Mouse (Mus musculus): ENCODE measurements around the gene Slc10a4.
"Not testable (repeated sequence)": the region's sequence is repeated elsewhere in the genome, so short reads cannot be mapped to it uniquely, and the experiment has no call there.

Gene Slc10a4

DNA sequence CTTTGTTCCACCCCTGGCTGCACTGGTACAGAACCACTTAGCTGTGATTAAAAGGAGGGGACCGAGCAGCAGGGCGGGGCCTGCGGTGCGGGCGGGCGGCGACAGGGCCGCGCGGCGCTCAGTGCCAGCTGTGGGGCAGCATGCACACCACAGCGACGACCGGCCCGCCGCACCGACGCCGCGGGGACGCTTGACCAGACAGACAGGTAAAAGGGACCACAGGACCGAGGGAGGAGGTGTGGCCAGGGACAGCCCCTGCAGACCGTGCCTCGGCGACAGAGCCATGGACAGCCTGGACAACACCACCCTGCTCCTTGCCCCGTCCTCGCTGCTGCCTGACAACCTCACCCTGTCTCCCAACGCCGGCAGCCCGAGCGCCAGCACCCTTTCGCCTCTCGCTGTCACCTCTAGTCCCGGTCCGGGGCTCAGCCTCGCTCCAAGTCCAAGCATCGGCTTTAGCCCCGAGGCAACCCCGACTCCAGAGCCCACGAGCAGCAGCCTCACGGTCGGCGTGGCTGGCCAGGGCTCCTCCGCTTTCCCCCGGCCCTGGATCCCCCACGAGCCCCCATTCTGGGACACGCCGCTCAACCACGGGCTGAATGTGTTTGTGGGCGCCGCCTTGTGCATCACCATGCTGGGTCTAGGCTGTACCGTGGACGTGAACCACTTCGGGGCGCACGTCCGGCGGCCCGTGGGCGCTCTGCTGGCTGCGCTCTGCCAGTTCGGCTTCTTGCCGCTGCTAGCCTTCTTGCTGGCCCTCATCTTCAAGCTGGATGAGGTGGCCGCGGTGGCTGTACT lies at the start of gene Slc10a4:
Slc10a4 (plus strand) TSS at position 100 of the 798 bp plus-strand sequence.
- in situ Hi-C loops (cut with MseI, MboI): no loop called here

GRCm38 (mm10) chr5:72957281-72957680 lies 49.4 kb upstream of the Slc10a4 start:
- in situ Hi-C loops (cut with MseI, MboI): no loop called here

DNA sequence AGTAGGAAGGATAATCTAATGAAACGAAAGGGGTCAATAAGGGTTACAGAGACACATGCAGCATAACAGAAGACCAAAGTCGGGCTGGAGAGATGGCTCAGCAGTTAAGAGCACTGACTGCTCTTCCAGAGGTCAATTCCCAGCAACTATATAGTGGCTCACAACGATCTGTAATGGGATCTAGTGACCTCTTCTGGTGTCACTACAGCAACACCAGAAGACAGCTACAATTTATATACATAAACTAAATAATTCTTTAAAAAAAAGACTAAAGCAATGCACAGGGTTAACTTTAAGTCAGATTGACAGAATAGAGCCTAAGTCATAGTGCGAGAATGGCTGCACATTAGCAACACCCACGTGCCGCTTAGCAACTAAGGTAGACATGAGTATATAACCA lies 46.6 kb upstream of the Slc10a4 start:
- in situ Hi-C loops (cut with MseI, MboI): no loop called here

GRCm38 (mm10) chr5:72965706-72966105 lies 41.0 kb upstream of the Slc10a4 start:
- in situ Hi-C loops (cut with MseI, MboI): no loop called here

DNA sequence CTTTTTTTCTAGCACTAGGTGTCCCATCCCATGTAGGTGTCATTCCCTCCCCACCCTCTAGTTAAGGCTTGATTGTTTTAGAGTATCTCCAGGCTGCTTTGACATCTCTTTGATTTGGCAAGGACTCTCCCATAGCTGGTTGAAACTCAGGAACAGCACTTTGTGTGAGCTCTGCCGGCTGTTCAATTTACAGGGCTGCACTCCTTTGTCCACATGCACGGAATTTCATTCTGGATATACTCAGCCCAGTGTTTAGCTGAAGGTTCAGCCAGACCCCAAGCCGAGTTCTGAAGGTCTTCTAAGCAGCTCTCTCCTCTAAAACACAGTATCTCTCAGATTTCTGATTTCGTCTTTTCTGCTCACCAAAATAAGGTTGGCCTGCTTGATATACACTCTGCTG lies 34.2 kb upstream of the Slc10a4 start:
- in situ Hi-C loops (cut with MseI, MboI): no loop called here

GRCm38 (mm10) chr5:72972934-72973333 lies 33.7 kb upstream of the Slc10a4 start:
- in situ Hi-C loops (cut with MseI, MboI): no loop called here

- in situ Hi-C loops (cut with MseI, MboI): loop anchor here in 1 of 2 experiments (25.0 kb wide), 1 partner anchor 413 kb away; no protein-coding TSS in a partner anchor
Observed at GRCm38 (mm10) chr5:72974602-72975001, 32.1 kb upstream of the Slc10a4 start, which contains the start of gene Gm10135. Gene Gm10135, minus strand, starts transcription at chr5:72974702.

DNA sequence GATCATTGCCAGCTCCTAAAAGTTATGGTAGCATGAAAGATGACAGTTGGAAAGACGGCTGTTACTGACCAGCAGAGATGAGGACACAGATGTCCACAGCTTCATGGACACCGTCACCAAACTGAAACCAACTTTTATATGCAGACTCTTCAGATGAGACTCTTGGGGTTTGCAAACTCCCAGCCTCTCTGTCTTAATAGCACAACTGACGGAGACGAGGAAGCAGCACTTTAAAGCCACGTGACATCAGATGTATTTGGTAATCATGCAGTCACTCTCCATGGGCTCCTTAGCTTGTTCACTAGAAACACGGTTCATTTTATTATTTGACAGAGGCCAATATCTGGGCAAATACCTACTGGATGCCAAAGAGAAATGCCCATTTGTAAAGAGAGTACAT lies 30.7 kb upstream of the Slc10a4 start:
- in situ Hi-C loops (cut with MseI, MboI): loop anchor here in 1 of 2 experiments (25.0 kb wide), 1 partner anchor 411 kb away; no protein-coding TSS in a partner anchor

DNA sequence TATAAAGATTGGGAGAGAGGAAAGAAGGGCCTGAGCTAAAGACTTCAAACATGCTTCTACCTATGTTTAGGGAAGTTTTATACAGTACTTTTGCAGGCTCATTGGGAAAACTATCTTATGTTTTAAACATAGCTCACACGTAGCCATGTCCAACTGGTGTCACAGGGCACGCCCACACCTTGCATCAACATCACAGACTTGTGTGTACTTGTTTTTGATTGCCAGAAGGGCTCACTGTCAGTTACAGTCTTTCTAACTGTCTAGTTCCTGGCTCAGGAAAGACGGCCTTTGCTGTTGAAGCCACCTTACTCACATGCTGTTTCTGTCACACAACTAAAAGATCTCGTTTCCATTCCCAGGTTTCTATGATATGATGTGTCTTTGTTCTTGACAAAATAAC lies 30.1 kb upstream of the Slc10a4 start:
- in situ Hi-C loops (cut with MseI, MboI): loop anchor here in 1 of 2 experiments (25.0 kb wide), 1 partner anchor 411 kb away; no protein-coding TSS in a partner anchor

- in situ Hi-C loops (cut with MseI, MboI): loop anchor here in 1 of 2 experiments (25.0 kb wide), 1 partner anchor 403 kb away; no protein-coding TSS in a partner anchor
Observed at GRCm38 (mm10) chr5:72984091-72984490, 22.6 kb upstream of the Slc10a4 start.

DNA sequence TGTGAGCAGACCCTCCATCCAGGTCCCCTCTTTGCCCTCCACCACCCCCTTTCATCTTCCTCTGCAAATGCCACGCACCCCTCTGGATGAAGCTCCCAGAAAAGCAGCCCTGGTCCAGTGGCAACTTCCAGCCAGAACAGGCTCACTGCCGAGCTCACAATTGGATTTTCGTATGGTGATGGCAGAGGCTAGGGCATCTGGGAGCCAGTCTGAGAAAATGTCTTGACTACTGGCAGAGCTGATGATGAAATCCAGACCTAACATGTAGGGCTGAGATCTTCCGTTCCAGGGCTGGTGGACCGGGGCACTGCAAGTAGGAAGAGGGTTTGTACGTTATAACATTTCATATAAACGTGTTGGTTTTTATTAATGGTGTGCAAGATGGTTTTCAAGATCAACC lies 18.9 kb upstream of the Slc10a4 start:
- in situ Hi-C loops (cut with MseI, MboI): loop anchor here in 1 of 2 experiments (25.0 kb wide), 1 partner anchor 400 kb away; no protein-coding TSS in a partner anchor

- in situ Hi-C loops (cut with MseI, MboI): loop anchor here in 1 of 2 experiments (25.0 kb wide), 1 partner anchor 398 kb away; no protein-coding TSS in a partner anchor
Observed at GRCm38 (mm10) chr5:72989756-72990155, 16.9 kb upstream of the Slc10a4 start.

DNA sequence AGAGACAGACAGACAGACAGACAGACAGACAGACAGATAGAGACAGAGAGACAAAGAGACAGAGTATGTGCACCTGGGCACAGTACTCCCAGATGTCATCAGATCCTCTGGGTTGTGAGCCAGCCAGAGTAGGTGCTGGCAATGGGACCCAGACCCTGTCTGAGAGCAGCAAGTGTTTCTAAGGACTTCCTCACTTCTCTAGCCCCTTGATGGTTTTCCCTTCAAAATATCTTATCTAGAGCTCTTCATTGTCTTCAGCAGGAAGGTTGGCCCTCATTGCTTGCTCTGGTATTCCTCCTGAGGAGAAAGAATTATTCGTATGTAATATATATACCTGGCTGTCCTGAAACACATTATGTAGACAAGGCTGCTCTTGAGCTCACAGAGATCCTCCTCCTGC lies 14.2 kb upstream of the Slc10a4 start:
- in situ Hi-C loops (cut with MseI, MboI): loop anchor here in 1 of 2 experiments (25.0 kb wide), 1 partner anchor 395 kb away; no protein-coding TSS in a partner anchor

GRCm38 (mm10) chr5:72994424-72994823 lies 12.3 kb upstream of the Slc10a4 start:
- in situ Hi-C loops (cut with MseI, MboI): loop anchor here in 1 of 2 experiments (25.0 kb wide), 1 partner anchor 393 kb away; no protein-coding TSS in a partner anchor

- in situ Hi-C loops (cut with MseI, MboI): loop anchor here (5.0 to 25.0 kb wide), 2 partner anchors 392 to 398 kb away; no protein-coding TSS in a partner anchor
Observed at GRCm38 (mm10) chr5:72994928-72995327, 11.8 kb upstream of the Slc10a4 start.

DNA sequence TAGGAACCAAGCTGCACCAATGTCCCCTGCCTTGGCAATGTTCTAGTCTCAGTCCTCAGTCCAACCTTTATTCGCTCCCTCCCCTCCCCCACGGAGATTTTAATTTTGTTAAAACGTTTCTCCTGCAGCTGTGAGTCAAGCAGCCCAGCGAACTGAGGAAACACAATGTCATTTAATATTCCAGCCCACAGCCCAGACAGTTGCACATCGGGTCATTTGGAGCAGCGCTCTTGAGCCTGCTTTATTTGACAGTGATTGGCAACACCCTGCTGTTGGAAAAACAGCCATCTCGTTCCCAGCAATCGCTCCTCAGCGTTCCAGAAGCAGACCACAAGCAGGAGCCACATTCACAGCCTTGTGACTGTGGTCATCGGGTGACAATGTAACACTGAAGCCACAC lies 11.3 kb upstream of the Slc10a4 start:
- in situ Hi-C loops (cut with MseI, MboI): loop anchor here (5.0 to 25.0 kb wide), 2 partner anchors 392 to 398 kb away; no protein-coding TSS in a partner anchor

DNA sequence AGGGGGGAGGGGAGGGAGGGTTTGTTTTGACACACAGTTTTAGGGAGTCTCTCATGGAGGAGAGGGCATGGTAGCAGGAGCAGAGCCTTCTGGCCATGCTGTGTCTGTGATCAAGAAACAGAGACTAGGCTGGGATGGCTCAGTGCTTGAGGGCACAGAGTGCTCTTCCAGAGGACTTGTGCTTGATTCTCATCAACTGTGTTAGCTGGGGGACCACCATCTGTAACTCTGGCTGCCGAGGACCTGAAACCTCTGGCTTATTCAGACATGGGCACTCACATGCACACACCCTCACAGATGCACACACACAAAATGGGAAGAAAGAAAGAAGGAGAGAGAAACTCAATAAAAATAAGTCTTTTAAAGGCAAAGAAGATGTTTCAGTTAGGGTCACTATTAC lies 8.1 kb upstream of the Slc10a4 start:
- in situ Hi-C loops (cut with MseI, MboI): loop anchor here (5.0 to 25.0 kb wide), 2 partner anchors 389 to 401 kb away; no protein-coding TSS in a partner anchor

DNA sequence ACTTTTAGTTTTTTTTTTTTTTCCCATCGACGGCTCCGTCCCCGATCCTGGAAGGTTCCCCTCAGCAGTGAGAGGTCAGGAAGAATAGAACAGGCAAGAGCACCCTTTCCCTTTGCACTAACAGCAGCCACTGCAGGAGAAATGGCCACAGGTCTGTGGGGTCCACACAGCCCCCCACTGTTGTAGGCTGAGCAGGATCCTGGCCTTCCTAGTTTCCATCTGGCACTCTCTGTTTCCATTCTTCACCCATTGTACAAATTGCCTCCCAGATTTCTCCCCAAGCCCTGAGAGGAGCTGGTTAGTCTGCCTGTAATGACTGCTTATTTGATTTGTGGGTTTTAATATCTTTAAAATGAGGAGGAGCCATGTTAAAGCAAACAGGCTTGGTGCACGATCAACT lies 2.6 kb upstream of the Slc10a4 start:
- in situ Hi-C loops (cut with MseI, MboI): no loop called here

DNA sequence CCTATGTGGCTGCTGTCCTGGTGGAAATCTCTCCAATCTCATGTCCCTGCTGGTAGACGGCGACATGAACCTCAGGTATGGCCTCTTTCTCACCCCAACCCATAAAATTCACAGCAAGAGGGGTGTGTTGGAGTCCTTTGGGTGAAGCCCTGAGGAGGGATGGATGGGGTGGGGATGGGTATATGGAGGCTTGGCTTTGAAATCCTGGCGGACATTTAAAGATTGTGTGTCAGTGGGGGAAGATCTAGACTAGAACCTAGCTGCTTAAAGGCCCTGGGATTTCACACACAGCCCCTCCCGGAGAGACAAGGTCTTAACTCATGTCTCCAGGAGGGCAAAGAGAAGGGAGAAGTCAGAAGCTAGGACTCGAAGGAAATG lies 888 bp downstream of the Slc10a4 start:
- in situ Hi-C loops (cut with MseI, MboI): no loop called here

DNA sequence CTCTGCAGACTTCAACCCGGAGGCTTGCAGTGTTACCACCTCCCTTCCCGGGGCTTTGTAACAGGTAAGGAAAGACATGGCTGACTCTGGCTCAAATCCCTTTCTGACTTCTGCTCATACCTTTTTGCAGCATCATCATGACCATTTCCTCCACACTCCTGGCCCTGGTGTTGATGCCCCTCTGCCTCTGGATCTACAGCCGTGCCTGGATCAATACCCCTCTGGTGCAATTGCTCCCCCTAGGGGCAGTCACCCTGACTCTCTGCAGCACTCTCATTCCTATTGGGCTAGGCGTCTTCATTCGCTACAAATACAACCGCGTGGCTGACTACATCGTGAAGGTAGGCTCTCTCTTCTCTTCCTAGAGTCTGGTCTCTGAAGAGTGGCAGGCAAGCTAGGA lies 1.5 kb downstream of the Slc10a4 start:
- in situ Hi-C loops (cut with MseI, MboI): not testable (repeated sequence)

- in situ Hi-C loops (cut with MseI, MboI): loop anchor here in 1 of 2 experiments (5.0 kb wide), 1 partner anchor 430 kb away; the partner anchor contains the start of gene Zar1
Observed at GRCm38 (mm10) chr5:73011806-73012205, 5.1 kb downstream of the Slc10a4 start.

GRCm38 (mm10) chr5:73012884-73013610 lies 6.4 kb downstream of the Slc10a4 start:
- in situ Hi-C loops (cut with MseI, MboI): loop anchor here in 1 of 2 experiments (5.0 kb wide), 1 partner anchor 431 kb away; the partner anchor contains the start of gene Zar1
